Mouse (Mus musculus): ENCODE data around the gene Mindy2.

The Mindy2 gene

GRCm38 (mm10) chr9:70657013-70657967 is at the start of gene Mindy2:
Gene Mindy2, minus strand, starts transcription at chr9:70657174.
- in situ Hi-C loops (cut with MboI, MseI): no loop called here

- in situ Hi-C loops (cut with MboI, MseI): no loop called here
These were observed 49.5 kb upstream of the Mindy2 start for GRCm38 (mm10) chr9:70706444-70706843.

GRCm38 (mm10) chr9:70703597-70704203 is 46.7 kb upstream of the Mindy2 start:
- in situ Hi-C loops (cut with MboI, MseI): no loop called here

GRCm38 (mm10) chr9:70698090-70698489 is 41.1 kb upstream of the Mindy2 start:
- in situ Hi-C loops (cut with MboI, MseI): loop anchor here (5.0 kb wide), 1 partner anchor 69 kb away; no protein-coding TSS in a partner anchor

- in situ Hi-C loops (cut with MboI, MseI): loop anchor here (5.0 kb wide), 1 partner anchor 72 kb away; no protein-coding TSS in a partner anchor
These were observed 38.7 kb upstream of the Mindy2 start for GRCm38 (mm10) chr9:70695723-70696122.

- in situ Hi-C loops (cut with MboI, MseI): no loop called here
These were observed 35.1 kb upstream of the Mindy2 start for GRCm38 (mm10) chr9:70691772-70692693.

GRCm38 (mm10) chr9:70690579-70690978 is 33.6 kb upstream of the Mindy2 start:
- in situ Hi-C loops (cut with MboI, MseI): no loop called here

- in situ Hi-C loops (cut with MboI, MseI): no loop called here
These were observed 33.0 kb upstream of the Mindy2 start for GRCm38 (mm10) chr9:70689926-70690325.

GRCm38 (mm10) chr9:70688301-70688968 is 31.5 kb upstream of the Mindy2 start:
- in situ Hi-C loops (cut with MboI, MseI): no loop called here

- in situ Hi-C loops (cut with MboI, MseI): no loop called here
These were observed 25.2 kb upstream of the Mindy2 start for GRCm38 (mm10) chr9:70682202-70682601.

GRCm38 (mm10) chr9:70679132-70680091 is 22.4 kb upstream of the Mindy2 start:
- in situ Hi-C loops (cut with MboI, MseI): no loop called here

- in situ Hi-C loops (cut with MboI, MseI): no loop called here
These were observed 21.7 kb upstream of the Mindy2 start, which contains the start of gene Adam10 for GRCm38 (mm10) chr9:70678682-70679131. Gene Adam10, plus strand, starts transcription at chr9:70678997.

GRCm38 (mm10) chr9:70675961-70676360 is 19.0 kb upstream of the Mindy2 start:
- in situ Hi-C loops (cut with MboI, MseI): no loop called here

GRCm38 (mm10) chr9:70675117-70675516 is 18.1 kb upstream of the Mindy2 start:
- in situ Hi-C loops (cut with MboI, MseI): no loop called here

- in situ Hi-C loops (cut with MboI, MseI): no loop called here
These were observed 16.7 kb upstream of the Mindy2 start for GRCm38 (mm10) chr9:70673656-70674055.

- in situ Hi-C loops (cut with MboI, MseI): no loop called here
These were observed 15.0 kb upstream of the Mindy2 start for GRCm38 (mm10) chr9:70671772-70672579.

- in situ Hi-C loops (cut with MboI, MseI): no loop called here
These were observed 14.3 kb upstream of the Mindy2 start for GRCm38 (mm10) chr9:70671278-70671677.

GRCm38 (mm10) chr9:70670381-70670780 is 13.4 kb upstream of the Mindy2 start:
- in situ Hi-C loops (cut with MboI, MseI): no loop called here

- in situ Hi-C loops (cut with MboI, MseI): no loop called here
These were observed 12.2 kb upstream of the Mindy2 start for GRCm38 (mm10) chr9:70669197-70669596.
